Mouse (Mus musculus) liver (tissue): Measurements from ENCODE around the gene Mab21l2.

Source experiments
- DNase-seq: peaks from one replicate; pipeline ENCODE4 v3.0.0-alpha.2; 2020; ENCODE audit warnings: mixed read lengths

The Mab21l2 gene

GRCm38 (mm10) chr3:86548091-86549015 lies at the start of gene Mab21l2:
Gene Mab21l2 (minus strand): TSS chr3:86548629.
- DNase-seq: peak; percentile 32

GRCm38 (mm10) chr3:86575312-86575711 lies 26.9 kb upstream of the Mab21l2 start:
- DNase-seq: no peak

GRCm38 (mm10) chr3:86572519-86573244 lies 24.3 kb upstream of the Mab21l2 start:
- no peak for DNase-seq

- DNase-seq: no peak
Measured at GRCm38 (mm10) chr3:86571518-86571917, 23.1 kb upstream of the Mab21l2 start.

- no peak for DNase-seq
Measured at GRCm38 (mm10) chr3:86567312-86567711, 18.9 kb upstream of the Mab21l2 start.

- DNase-seq: no peak
Measured at GRCm38 (mm10) chr3:86561396-86561795, 13.0 kb upstream of the Mab21l2 start.

GRCm38 (mm10) chr3:86561023-86561344 lies 12.6 kb upstream of the Mab21l2 start:
- DNase-seq: no peak

GRCm38 (mm10) chr3:86560281-86561022 lies 12.0 kb upstream of the Mab21l2 start:
- no peak for DNase-seq

GRCm38 (mm10) chr3:86559635-86560034 lies 11.2 kb upstream of the Mab21l2 start:
- no peak for DNase-seq

GRCm38 (mm10) chr3:86558976-86559375 lies 10.5 kb upstream of the Mab21l2 start:
- DNase-seq: no peak

- DNase-seq: no peak
Measured at GRCm38 (mm10) chr3:86552170-86552569, 3.7 kb upstream of the Mab21l2 start.

- DNase-seq: no peak
Measured at GRCm38 (mm10) chr3:86551011-86551728, 2.7 kb upstream of the Mab21l2 start.

- DNase-seq: peak; percentile 23
Measured at GRCm38 (mm10) chr3:86550301-86551010, 2.0 kb upstream of the Mab21l2 start.

GRCm38 (mm10) chr3:86547251-86547791 lies 1.1 kb downstream of the Mab21l2 start:
- peak; percentile 5 for DNase-seq

- peak; percentile 34 for DNase-seq
Measured at GRCm38 (mm10) chr3:86546471-86547250, 1.8 kb downstream of the Mab21l2 start.

- DNase-seq: no peak
Measured at GRCm38 (mm10) chr3:86545945-86546344, 2.5 kb downstream of the Mab21l2 start.

GRCm38 (mm10) chr3:86544785-86545184 lies 3.6 kb downstream of the Mab21l2 start:
- DNase-seq: peak; percentile 32

- no peak for DNase-seq
Measured at GRCm38 (mm10) chr3:86541863-86542397, 6.5 kb downstream of the Mab21l2 start.

GRCm38 (mm10) chr3:86541074-86541614 lies 7.3 kb downstream of the Mab21l2 start:
- no peak for DNase-seq

GRCm38 (mm10) chr3:86539555-86540168 lies 8.8 kb downstream of the Mab21l2 start:
- DNase-seq: peak; percentile 32
